Mouse (Mus musculus) fat pad, adult 2 months (tissue): ENCODE data around the gene Gm26620.

Experiments used
- DNase-seq: peaks from one replicate; pipeline ENCODE4 v3.0.0-alpha.2; 2011; ENCODE audit warnings: low read depth, low spot score; ENCODE audit errors: extremely low read depth

Gene Gm26620

DNA sequence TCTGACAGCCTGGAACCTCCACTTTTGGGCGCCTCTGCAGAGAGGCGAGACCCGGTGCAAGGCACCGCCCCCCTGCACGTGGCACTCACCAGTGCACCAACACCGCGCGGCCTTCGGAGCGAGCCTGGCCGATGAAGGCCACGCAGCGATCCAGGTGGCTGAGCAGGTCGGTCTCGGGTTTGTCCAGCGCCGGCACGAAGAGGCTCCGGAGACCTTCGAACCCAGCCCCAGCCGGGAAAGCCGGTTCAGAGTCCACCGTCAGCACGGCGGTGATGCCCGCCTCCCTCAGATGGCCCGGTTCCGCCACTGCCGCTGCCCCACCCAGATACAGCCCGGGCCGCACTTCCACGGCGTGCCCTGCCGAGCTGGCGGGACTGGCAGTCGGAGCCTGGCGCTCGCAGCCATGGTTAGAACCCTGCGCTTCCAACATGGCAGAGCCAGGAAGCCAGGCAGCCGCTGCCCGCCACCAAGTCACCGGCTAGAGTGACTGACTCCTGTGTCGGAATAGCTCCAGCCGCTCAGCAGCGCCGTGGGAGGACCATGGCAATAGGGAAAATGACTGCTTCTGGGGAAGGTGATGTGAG is at the start of gene Gm26620, which contains the start of gene Dusp12:
Gene Gm26620, plus strand, starts transcription at position 88 of the 584 bp plus-strand sequence.
Gene Dusp12, minus strand, starts transcription at position 563 of the 584 bp plus-strand sequence.
- DNase-seq: peak; percentile 37

DNA sequence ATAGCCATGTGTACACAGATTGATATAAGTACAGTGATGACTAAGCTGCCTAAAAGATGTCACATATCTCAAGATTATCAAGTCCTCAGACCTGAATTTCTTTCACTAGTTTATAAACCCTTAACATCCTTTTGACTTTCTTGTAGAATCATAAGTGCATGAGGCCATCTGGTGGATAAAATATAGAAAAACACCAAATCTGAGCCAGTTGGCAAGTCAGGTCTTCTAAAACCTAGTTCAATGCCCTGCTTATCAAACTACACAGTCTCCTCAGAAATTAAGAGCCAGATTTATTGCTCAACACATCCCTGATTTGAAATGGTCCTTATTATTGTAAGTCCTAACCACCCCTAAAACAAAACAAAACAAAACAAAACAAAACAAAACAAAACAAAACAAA is 45.2 kb upstream of the Gm26620 start:
- DNase-seq: no peak

DNA sequence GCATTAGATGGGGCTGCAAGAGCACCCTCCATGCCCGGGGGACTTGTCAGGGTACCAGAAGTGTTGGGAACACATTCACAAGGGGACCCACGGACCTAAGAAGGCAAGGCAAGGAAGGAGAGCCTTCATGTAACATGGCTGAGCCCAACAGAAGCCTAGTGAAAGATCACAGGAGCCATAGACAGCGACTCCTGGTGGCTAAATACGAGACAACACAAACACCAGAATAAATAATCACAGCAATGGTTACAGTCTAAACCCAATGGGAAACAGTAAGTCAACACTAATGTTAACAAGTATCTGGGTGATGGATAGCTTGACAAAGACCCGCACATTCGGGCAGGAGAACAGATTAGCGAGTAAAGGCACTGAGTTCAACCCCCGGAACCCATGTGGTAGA is 40.5 kb upstream of the Gm26620 start:
- DNase-seq: no peak

DNA sequence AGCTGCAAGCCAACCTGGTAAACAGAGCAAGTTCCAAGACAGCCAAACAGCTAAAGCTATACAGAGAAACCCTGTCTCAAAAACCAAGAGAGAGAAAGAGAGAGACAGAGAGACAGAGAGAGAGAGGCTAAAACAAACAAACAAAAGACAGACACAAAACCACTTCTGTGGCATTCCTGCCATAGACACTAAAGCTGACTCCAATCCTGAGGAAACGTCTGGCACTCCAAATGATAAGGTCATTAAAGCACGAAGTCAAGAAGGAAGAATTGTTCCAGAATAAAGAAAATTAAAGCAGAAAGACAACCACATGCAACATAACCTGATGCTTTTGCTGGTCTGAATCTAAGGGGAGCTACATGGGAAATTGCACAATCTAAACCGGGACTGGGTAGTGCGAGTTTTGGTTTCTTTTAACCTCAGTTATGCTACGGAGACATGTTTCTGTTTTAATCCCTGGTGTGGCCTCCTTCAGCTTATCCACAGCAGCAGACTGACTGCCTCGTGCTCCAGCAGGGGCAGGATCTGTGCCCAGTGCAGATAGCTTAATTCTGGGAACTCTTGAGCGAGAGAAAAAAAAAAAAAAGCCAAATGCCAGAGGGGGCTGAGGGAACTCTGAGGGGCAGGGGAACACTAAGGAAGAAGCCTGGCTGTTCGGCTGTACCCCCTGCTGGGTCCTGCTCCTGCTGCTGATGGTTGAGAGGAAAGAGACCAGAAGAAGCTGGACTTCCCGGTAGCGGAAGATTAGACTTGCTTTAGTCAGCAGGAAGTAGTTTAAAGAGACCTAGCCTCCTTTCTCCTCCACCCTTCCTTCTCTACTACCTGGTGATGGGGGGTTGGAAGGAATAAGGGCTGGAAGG is 39.2 kb upstream of the Gm26620 start:
- DNase-seq: no peak

DNA sequence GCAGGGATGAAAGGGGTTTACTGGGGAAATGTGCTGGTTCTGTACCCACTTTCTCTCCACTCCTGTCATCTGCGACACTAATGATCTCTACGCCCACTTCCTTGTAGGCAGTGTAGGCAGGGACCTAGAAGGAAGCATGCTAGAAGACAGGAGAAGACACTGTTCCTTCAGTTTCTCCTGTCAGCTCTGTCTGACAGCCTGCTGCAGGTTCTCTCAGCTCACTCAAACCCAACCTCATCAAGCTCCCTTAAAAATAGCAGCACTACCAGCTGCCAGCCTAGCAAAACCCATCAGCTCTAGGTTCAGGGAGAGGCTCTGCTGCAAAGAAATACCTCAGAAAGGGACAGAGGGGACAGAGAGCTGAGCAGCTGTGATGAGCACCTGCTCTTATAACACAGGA is 34.9 kb upstream of the Gm26620 start:
- DNase-seq: no peak

DNA sequence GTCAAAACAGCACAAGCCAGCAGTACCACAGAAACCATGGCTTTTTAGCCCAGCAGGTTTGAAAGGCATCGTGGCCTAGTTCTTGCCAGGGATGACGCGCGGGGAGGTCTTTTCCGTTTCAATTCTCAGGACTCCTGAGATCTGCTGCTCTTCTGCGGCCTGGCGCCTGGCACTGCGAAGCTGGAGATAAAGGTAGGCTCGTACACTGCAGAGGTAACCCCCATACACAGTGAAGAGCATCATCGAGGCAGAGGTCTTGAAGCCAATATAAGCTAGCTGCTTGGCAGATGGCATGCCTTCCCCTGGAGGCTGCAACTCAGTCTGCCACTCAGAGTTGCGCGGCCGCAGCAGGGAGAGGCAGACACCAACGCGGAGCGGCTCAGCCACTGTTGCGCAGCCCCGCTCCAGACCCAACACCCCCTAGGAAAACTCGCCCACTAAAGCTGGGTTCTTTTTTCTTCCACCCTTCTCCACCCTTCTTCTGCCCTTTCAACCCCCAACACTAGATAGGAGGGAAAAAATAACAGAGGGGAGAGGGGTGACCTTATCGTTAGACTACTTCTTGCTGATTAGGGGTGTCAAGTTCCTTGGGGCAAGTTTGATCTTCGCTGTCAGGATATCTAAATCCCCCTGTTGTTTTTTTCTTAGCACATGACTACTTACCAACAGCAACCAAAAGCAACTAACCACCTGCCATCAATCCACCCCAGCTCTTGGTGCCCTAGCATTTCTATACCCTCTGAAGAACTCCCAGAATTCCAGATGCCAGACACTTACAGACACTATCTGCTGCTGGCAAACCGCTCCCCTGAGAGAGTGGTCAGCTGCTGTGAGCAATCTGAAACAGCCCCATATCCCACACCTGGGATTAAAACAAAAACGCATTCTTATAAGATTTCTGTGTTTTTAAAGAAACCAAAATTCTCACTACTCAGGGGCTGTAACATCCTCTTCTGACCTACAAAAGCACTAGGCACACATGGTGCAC is 33.9 kb upstream of the Gm26620 start:
- DNase-seq: no peak

DNA sequence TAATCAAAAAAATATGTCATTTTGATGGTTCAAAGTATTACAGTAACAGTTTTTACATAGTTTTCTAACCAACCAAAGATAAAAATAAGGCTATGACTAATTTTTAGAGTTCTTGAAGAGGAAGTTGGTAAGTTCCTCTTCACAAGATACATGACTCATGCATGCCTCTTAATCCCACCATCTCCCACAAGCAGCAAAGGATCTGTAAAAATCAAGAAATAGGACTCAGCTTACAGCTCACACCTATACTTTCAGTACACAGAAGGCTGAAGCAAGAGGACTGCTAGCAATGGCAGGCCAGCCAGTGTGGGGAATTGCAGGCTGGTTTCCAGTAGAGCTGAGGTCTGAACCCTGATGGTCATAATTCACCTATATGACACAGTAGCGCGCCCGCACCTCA is 31.3 kb upstream of the Gm26620 start:
- no peak for DNase-seq

DNA sequence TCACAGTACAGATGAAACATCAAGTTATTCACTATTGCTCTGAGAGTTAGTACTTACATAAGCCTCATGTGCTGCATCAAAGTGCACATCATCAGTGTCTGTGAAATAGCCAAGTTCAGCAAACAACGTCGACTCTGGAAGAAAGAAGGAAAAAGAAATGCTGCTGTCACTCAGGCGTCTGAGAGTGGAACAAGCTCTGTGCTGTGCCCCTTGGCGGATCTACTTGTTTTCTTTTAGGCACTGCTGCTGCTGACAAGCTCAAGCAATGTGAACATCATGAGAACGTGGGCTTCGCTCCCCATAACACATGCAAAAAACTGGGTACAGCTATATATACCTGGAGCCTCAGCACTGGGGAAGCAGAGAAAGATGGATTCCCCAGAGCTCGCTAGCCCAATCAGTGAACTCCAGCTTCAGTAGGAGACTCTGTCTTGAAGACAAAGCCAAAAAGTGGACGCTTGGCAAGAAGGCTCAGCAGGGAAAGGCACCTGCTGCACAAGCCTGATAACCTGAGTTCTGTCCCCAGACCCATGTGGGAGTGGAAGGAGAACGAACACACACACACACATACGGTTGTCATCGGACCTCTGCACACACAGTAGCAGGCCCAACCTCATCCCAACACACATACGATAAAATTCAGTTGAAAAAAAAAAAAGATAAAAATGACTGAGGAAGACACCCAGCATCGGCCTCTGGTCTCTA is 29.7 kb upstream of the Gm26620 start:
- DNase-seq: no peak

DNA sequence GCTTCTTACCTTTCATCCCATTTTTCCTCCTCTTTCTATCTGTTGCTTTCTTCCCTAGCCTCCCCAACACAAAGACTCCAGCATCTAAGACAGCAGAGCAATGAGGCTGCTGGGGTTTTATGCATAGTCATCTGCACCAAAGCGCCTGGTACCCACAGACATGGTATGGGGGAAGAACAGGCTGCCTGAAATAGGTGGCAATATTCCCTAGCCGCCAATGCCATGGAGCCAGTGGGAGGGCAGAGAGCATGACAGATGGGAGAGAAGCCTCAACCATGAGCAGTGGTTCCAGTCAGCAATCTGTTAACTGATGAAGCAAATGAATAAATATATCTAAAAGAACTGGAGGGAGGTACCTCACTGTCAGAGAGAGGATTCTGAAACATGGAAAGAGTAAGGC is 27.5 kb upstream of the Gm26620 start:
- DNase-seq: no peak

DNA sequence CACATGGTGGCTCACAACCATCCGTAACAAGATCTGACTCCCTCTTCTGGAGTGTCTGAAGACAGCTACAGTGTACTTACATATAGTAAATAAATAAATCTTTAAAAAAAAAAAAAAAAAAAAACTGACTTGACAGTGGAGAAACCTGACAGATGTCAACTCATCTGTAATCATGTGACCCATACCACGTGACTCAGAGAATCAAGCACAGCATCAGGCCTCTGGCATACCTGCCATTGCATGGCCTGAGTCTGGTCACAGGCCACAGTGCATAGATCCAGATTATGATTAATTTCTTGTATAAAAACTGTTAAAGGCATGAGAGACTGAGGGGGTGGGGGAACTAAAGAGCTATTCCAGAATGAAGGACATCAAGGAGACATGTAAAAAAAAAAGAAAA is 26.0 kb upstream of the Gm26620 start:
- no peak for DNase-seq

DNA sequence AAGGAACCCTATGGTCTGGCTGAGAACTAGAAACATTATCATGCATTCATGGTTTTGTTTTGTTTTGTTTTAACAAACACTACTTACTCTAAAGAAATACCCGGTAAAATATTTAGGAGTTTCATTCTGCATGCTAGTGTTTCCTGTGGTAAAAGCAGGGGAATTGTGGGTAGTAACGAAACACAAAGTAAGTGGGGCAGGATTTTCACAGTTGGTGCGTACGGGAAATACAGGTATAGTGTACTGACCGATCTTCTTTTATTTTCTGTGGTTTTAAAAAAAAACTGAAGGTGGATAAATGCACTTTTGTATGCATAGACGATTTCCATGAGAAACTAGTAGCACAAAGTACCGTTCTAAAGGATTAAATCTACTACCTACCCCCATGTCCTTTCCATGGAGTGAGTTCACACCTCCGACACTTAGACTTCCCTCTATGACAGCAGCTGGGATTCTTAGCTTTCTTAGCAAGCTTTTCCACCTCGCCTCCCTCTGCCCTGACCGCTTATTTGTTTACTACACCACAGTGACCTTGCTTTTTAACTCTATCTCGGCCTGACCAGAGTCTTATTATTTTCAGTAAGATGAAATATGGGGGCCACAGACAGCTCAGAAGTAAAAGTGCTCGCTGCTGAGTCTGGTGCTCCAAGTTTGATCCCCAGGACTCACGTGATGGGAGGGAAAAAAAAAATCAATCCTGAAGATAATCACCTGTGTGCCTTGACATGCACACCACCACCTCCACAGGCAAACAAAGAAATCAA is 23.0 kb upstream of the Gm26620 start:
- no peak for DNase-seq

DNA sequence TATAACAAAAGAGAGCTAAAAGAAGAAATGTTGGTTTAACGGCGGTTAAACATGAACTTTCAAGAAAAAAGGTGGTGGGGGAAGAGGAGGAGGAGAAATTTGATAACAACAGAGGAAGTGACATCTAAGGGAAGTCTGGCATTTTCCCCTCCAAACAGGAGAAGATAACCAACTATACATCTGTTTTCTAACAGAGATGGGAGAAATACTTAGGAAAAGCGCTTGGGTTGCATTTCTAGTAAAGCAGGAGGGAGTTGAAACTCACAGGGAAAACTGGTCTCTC is 22.5 kb upstream of the Gm26620 start:
- no peak for DNase-seq

DNA sequence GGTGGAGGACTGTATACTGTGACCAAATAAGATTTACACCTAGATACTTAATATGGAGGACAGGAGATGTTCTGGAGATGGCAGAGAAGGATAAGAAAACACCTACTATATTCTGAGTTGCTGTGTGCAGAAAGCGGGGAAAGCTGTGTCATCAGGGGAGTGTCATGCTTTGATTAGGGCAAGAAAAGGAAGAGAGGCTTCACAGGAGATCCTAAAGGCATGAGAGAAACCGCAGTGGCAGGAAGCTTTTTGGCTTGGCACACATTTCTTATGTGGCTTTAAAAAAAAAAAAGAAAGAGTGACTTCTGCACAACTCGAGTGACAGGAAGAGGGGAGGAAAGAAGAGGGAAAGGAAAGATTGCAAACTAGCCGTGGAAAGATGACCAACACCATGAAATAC is 21.8 kb upstream of the Gm26620 start:
- no peak for DNase-seq

DNA sequence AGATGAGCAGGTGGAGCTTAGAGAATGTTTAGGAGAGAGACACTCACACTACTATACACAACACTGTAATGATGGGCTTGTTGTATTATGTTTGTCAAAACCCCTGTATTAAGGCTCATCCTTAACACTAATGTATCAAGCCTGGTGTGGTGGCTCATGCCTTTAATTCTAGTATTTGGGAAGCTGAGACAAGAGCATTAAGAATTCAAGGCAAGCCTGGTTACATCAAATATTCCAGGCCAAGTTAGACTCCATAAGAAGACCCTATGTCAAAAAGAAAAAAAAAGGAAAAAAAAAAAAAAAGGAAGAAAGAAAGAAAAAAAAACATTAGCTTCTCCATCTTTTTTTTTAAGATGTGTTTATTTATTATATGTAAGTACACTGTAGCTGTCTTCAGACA is 20.6 kb upstream of the Gm26620 start:
- DNase-seq: no peak

DNA sequence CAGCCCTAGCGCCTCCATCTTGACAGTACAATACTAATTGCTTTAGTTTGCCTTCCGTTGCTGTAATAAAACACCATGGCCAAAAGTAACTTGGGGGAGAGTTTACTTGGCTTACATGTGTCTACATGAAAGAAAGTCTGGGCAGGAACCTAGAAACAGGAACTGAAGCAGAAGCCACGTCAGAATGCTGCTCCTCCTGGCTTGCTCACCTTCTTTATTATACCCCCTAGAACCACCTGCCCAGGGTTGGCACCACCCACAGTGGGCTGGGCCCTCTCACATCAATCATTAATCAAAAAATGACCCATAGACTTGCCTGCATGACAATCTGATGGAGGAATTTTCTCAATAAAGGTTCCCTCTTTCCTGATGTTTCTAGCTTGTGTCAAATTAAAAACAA is 20.1 kb upstream of the Gm26620 start:
- DNase-seq: no peak

DNA sequence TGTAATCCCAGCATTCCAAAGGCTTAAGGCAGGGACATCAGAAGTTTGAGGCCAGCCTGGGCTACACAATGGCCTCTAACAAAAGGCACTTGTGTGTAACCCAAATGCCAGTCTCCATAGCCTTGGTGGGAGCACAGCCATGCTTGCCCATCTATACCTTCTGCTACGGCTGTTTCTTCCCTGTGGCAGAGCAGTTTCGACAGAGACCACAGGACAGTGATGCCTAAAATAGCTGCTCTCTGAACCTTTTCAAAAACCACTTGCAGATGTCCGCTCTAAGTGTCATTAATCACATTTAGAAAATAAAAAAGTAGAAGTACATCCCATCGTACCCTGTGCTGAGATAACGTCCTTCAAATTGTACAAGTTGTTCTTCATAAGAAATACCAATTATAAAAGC is 19.5 kb upstream of the Gm26620 start:
- no peak for DNase-seq

DNA sequence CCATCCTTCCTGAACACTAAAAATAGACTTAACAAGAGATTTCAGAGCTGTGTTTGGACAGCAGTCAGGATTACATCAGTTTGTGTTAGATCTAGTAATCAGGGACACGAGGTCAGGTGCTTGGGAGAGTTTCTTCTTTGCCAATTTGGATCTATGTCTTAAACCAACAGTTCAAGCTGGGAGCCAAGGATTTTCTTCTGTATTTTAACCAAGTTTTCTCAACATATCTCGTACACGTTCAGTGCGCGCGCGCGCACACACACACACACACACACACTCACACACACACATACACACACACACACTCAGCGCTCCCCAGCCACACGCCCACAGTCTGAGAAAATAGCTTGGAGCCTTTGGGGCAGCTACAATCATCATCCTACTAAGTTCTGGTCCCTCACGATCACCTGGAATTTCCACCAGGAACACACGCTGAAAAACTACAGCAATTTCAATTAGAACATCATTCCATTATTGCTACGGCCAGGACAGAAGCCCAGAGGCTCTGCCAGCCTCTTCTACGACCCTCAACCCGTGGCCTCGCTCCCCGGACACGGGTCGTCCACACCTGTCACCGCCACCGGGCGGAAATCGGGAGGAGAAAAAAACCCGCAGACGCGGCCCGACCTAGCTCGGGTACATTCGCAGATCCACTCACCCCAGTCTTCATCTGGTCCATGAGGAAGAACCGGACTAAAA is 17.7 kb upstream of the Gm26620 start:
- DNase-seq: peak; percentile 58

DNA sequence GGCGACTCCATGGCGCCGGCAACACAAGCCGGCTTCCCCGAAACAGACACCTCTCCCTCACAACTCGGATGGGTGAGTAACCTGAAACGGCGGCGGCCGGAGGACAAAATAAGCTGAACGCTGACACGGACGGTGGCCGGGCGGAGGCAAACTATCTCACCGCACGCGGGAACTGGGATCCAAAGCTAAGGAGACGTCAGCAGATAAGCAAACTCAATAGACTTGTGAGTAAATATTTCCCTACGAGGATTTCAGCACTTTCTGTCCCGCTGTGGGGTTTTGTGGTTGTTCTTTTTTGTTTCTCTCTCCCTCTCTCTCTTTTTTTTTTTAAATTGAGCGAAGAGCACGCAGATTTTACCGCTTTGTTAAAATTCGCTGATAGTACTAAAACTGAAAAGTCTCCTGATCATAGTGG is 17.2 kb upstream of the Gm26620 start, which contains the start of gene Atf6:
Gene Atf6, minus strand, starts transcription at position 81 of the 415 bp plus-strand sequence.
- DNase-seq: peak; percentile 46

DNA sequence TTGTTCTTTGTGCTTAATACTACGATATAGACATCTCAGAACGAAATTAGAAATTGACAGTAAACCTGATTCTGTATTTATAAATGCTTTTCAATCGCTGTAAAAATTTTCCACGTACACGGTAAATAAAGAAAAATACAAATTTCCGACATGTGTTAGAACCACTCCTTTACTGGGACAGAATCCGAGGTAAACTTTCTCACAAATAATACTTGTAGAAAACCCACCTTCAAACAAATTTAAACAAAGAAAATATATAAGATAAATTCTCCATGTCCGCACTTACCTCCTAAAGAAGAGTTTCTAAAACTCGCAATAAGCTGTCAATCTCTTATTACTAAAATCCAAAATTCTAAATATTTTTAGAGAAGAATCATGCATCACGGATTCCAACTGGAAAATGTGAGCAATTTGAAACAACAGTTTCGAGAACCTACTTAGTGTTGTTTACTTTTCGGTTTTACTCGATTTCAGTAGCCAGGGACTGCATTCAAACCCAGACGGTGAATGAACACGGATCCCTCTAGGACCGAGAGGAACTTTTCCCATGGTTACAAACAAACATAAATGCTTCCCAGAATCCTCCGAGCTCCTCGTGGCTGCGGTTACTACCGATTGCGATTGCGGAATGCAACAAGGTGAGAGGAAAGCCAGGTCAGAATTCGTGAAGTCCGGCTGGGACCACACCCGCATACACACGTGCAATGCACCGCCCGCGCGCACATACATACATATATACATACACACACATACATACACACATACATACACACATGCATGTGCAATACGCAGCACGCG is 16.6 kb upstream of the Gm26620 start:
- DNase-seq: peak; percentile 50
